Mouse (Mus musculus): ENCODE data around the gene Fgfr2. TPM values are rescaled to one million over a fixed set of nuclear protein-coding genes. Genes with fewer than 3 reads are reported as not detected.

The Fgfr2 gene
- polyA plus RNA-seq, 1 experiment, result 14.7 TPM

DNA sequence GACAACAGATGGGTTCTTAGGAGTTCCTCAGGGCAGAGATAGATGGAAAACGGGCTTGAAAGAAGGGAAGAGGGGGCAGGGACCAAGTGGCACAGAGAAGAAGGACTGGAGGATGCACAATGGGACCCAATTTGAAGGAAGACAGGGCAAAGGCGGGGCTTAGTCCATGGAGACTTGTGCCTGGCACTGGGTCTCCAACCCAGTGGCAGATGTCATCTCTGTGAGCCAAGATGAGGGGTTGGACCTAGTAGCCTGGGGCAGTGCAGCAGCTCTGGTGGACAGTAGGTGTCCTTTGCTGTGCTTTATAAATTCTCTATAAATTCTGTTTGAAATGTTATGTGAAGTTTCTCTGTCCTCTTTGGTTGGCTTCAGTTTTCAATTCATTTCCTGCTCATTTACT is 1306.5 kb downstream of the Fgfr2 start:
- no peaks in the 10 kb centered on the region; the same call in 1 of the 2 replicates for H3K27me3 ChIP-seq (ENCODE audit: control insufficient read depth, insufficient read depth, low read length)
- no peaks in the 10 kb centered on the region for H3K4me1 ChIP-seq (ENCODE audit: control insufficient read depth, insufficient read depth, insufficient read length, low read length)
- WGBS, result 60% methylated on average over 2 of the region's 2 CpGs
- TF ChIP-seq CTCF (IDR thresholded peaks at IDR 0.05; ENCODE audit: extremely low read depth, insufficient read length, insufficient replicate concordance, low read depth, low read length) (no peak), POLR2A (IDR thresholded peaks at IDR 0.05; ENCODE audit: low read depth, low read length) (no peak)
- H3K4me3 ChIP-seq (ENCODE audit: low read depth, low read length), result no peak overlapping the region
- H3K36me3 ChIP-seq (ENCODE audit: control insufficient read depth, insufficient read depth, low read length), result no peaks in the 10 kb centered on the region
- H3K27ac ChIP-seq (ENCODE audit: insufficient read depth, low read depth, low read length), result no peak overlapping the region

DNA sequence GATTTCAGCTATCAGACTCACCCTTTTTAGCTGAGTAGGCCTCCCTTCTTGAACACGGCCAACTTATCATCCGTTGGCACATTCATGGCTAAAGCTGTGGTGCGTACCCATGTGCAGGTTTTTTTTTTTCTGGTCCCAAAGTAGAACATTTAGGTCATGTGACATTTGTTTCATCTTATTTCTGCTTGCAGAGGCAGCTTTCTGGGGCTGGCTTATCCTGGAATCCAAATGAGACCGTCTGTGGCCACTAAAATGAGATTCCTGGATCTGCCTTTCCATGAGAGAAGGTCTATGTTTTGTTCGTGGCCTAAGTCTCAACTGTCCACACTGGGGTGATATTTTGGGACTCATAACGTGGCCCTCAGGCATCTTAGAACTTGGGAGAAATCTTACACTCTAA is 1311.0 kb downstream of the Fgfr2 start:
- H3K36me3 ChIP-seq (ENCODE audit: control insufficient read depth, insufficient read depth, low read length), result no peaks in the 10 kb centered on the region
- H3K4me3 ChIP-seq (ENCODE audit: low read depth, low read length), result no peak overlapping the region
- TF ChIP-seq POLR2A (IDR thresholded peaks at IDR 0.05; ENCODE audit: low read depth, low read length), result no peak
- no peak for TF ChIP-seq CTCF (IDR thresholded peaks at IDR 0.05; ENCODE audit: extremely low read depth, insufficient read length, insufficient replicate concordance, low read depth, low read length)
- H3K27ac ChIP-seq (ENCODE audit: insufficient read depth, low read depth, low read length), result no peak overlapping the region
- H3K4me1 ChIP-seq (ENCODE audit: control insufficient read depth, insufficient read depth, insufficient read length, low read length), result no peaks in the 10 kb centered on the region
- 83% methylated on average over 6 of the region's 6 CpGs for WGBS
- H3K27me3 ChIP-seq (ENCODE audit: control insufficient read depth, insufficient read depth, low read length), result no peaks in the 10 kb centered on the region

DNA sequence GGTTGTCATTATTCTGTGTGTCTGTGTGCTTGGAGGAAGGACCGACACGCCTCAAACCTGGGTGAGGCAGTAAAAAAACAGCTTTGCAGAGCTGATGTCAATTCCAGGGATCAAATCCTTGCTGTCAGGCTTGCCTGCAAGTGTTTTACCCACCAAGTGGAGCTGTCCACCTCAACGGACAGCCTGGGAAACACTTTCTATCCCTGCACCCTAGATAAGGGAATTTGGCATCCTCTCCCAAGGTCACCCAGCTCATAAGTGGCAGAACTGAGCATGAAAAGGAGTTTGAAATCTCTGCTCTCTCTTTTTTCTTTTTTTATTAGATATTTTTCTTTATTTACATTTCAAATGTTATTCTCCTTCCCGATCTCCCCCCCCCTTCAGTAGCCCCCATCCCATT is 1312.2 kb downstream of the Fgfr2 start:
- no peaks in the 10 kb centered on the region for H3K27me3 ChIP-seq (ENCODE audit: control insufficient read depth, insufficient read depth, low read length)
- TF ChIP-seq POLR2A (IDR thresholded peaks at IDR 0.05; ENCODE audit: low read depth, low read length) (no peak), CTCF (IDR thresholded peaks at IDR 0.05; ENCODE audit: extremely low read depth, insufficient read length, insufficient replicate concordance, low read depth, low read length) (no peak)
- 50% methylated on average over 4 of the region's 4 CpGs for WGBS

DNA sequence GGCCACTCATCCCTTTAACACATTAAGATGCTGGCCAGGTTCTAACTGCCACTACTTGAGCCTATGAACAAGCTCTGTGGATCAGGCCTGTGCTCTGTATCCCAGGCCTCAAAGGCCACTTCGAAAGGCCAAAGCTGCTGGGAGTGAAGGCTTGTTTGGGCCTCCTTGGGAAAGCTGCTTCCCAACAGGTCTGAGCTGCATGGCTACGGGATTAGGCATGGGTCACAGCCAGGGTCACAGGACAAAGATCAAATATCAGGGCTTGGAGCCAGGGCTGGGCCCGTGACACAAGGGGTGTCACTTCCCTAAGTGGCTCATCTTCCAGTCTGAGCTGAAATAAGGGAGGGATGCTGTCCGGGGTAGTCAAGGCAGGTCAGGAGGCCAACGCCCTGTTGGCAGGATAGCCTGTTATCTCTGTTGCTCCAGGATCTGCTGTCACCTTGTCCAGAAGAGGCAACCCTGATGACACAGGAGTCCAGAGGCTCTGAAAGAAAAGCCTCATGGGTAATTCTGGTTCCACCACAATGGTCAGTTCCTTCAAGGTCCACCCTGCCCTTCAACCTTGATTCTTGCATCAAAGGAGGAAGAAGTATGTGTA is 1313.5 kb downstream of the Fgfr2 start:
- H3K36me3 ChIP-seq (ENCODE audit: control insufficient read depth, insufficient read depth, low read length), result no peaks in the 10 kb centered on the region
- no peaks in the 10 kb centered on the region for H3K4me1 ChIP-seq (ENCODE audit: control insufficient read depth, insufficient read depth, insufficient read length, low read length)
- WGBS, result 43% methylated on average over 5 of the region's 5 CpGs
- no peaks in the 10 kb centered on the region for H3K27me3 ChIP-seq (ENCODE audit: control insufficient read depth, insufficient read depth, low read length)
- H3K4me3 ChIP-seq (ENCODE audit: low read depth, low read length), result no peak overlapping the region
- no peak for TF ChIP-seq POLR2A (IDR thresholded peaks at IDR 0.05; ENCODE audit: low read depth, low read length)
- no peak for TF ChIP-seq CTCF (IDR thresholded peaks at IDR 0.05; ENCODE audit: extremely low read depth, insufficient read length, insufficient replicate concordance, low read depth, low read length)
- no peak overlapping the region for H3K27ac ChIP-seq (ENCODE audit: insufficient read depth, low read depth, low read length)

More for the DNA sequence above, 1312.2 kb downstream of the Fgfr2 start:
- Histone ChIP-seq H3K36me3 (ENCODE audit: control insufficient read depth, insufficient read depth, low read length) (no peaks in the 10 kb centered on the region), H3K27ac (ENCODE audit: insufficient read depth, low read depth, low read length) (no peak overlapping the region), H3K4me3 (ENCODE audit: low read depth, low read length) (no peak overlapping the region), H3K4me1 (ENCODE audit: control insufficient read depth, insufficient read depth, insufficient read length, low read length) (no peaks in the 10 kb centered on the region)

DNA sequence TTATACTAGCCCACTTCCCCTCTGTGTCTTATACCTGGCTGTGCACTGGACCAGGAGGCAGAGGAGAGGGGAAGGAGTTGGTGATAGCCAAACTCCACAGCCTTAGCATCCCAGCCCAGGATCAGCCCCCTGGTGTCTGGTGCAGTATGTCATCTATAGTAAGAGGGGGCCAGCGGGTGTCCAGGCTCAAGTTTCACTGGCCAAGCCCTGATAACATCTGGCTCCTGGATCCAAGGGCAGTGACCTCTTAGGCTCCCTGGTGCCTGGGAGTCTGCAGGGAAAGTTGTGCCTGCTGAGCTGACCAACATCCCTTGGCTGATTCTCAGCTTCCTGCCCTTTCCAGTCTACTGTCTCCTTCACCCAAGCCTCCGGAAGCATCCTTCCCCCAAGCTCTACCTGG is 1315.9 kb downstream of the Fgfr2 start:
- no peaks in the 10 kb centered on the region for H3K27me3 ChIP-seq (ENCODE audit: control insufficient read depth, insufficient read depth, low read length)
- no peak overlapping the region for H3K4me3 ChIP-seq (ENCODE audit: low read depth, low read length)
- no peaks in the 10 kb centered on the region for H3K36me3 ChIP-seq (ENCODE audit: control insufficient read depth, insufficient read depth, low read length)
- 35% methylated on average over 2 of the region's 2 CpGs for WGBS
- no peak overlapping the region for H3K27ac ChIP-seq (ENCODE audit: insufficient read depth, low read depth, low read length)
- H3K4me1 ChIP-seq (ENCODE audit: control insufficient read depth, insufficient read depth, insufficient read length, low read length), result no peaks in the 10 kb centered on the region
- no peak for TF ChIP-seq CTCF (IDR thresholded peaks at IDR 0.05; ENCODE audit: extremely low read depth, insufficient read length, insufficient replicate concordance, low read depth, low read length)
- TF ChIP-seq POLR2A (IDR thresholded peaks at IDR 0.05; ENCODE audit: low read depth, low read length), result no peak

DNA sequence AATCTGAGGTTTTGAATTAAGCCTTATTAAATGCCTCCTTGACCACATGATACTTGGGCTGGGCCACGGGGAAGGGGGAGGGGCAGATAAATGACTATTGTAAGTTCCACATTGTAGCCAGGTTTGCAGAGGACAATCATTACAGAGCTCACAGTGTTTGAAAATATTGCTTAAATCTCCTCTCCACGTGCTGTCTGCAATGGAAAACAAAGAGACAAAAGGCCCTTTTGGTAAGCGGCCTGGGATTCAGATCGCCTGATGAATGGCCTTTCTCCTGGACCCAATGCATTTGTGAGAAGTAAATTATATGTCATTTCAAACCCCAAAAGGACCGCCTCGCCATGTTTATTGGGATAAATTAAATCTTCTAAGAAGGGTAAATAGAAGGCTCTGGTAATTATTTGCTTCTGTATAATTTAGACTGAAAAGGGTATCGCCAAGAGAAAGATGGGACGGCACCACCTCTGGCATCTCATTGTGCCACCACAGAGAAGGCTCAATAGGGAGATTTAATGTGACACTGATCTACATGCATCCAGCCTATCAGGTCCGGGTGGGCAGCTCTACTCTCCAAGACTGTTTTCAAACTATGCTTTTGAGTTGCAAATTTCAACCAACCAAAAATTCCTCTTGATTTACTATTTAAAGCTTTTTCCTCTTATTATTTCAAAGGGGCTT is 1317.5 kb downstream of the Fgfr2 start:
- no peaks in the 10 kb centered on the region for H3K27me3 ChIP-seq (ENCODE audit: control insufficient read depth, insufficient read depth, low read length)
- no peak overlapping the region for H3K4me3 ChIP-seq (ENCODE audit: low read depth, low read length)
- TF ChIP-seq POLR2A (IDR thresholded peaks at IDR 0.05; ENCODE audit: low read depth, low read length), result no peak
- TF ChIP-seq CTCF (IDR thresholded peaks at IDR 0.05; ENCODE audit: extremely low read depth, insufficient read length, insufficient replicate concordance, low read depth, low read length), result no peak
- whole genome bisulfite sequencing, result 82% methylated on average over 9 of the region's 9 CpGs
- no peaks in the 10 kb centered on the region for H3K4me1 ChIP-seq (ENCODE audit: control insufficient read depth, insufficient read depth, insufficient read length, low read length)
- H3K27ac ChIP-seq (ENCODE audit: insufficient read depth, low read depth, low read length), result no peak overlapping the region
- no peaks in the 10 kb centered on the region for H3K36me3 ChIP-seq (ENCODE audit: control insufficient read depth, insufficient read depth, low read length)

DNA sequence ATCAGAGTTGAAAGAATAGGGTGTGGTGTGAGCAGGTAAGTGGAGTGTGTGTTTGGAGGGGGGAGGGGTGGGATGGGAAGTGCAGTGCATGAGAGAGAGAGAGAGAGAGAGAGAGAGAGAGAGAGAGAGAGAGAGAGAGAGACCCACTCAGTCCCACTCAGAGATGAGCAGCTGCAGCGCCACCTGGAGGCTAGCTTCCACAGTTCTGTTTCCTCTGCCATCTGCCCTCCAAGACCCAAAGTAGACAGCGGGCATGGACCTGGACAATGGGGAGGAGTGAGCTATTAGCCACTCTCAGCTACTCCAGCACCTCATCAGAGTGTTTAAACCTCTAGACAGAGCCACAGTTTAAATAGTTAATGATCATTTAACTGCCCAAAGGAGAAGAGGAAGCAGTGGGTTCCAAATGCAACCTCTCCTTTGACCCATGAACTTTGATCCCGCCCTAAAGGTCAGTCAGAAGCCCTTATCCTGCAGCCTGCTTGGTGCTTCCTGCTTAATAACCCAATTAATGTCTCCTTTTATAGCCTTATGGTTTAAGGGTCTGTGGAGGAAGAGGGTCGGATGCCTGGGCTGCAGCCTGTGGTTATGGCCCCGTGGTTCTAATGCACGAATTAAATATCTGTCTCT is 1322.6 kb downstream of the Fgfr2 start:
- WGBS, result 44% methylated on average over 6 of the region's 6 CpGs
- no peak overlapping the region for H3K4me3 ChIP-seq (ENCODE audit: low read depth, low read length)
- H3K36me3 ChIP-seq (ENCODE audit: control insufficient read depth, insufficient read depth, low read length), result no peaks in the 10 kb centered on the region
- no peaks in the 10 kb centered on the region for H3K4me1 ChIP-seq (ENCODE audit: control insufficient read depth, insufficient read depth, insufficient read length, low read length)
- no peak overlapping the region for H3K27ac ChIP-seq (ENCODE audit: insufficient read depth, low read depth, low read length)
- no peaks in the 10 kb centered on the region for H3K27me3 ChIP-seq (ENCODE audit: control insufficient read depth, insufficient read depth, low read length)
- TF ChIP-seq POLR2A (IDR thresholded peaks at IDR 0.05; ENCODE audit: low read depth, low read length) (no peak), CTCF (IDR thresholded peaks at IDR 0.05; ENCODE audit: extremely low read depth, insufficient read length, insufficient replicate concordance, low read depth, low read length) (no peak)

All from small intestine, adult 2 months (tissue).